Mouse (Mus musculus) cerebellum, adult 2 months (tissue): ENCODE measurements around the gene Erbb4. TPM values are rescaled to one million over a fixed set of nuclear protein-coding genes. Genes with fewer than 3 reads are reported as not detected.

Experiments
- DNase-seq, 2 experiments: peaks; one replicate each; pipeline ENCODE4 v3.0.0; 2021
- H3K27ac ChIP-seq: fragments of 200-500 bp; 2 replicates; pipeline ENCODE4 v1.5.1; 2012; ENCODE audit warnings: low read length, control low read depth, inconsistent platforms; ENCODE audit not compliant: insufficient read depth
- H3K27me3 ChIP-seq: fragments of 200-500 bp; 2 replicates; pipeline ENCODE4 v1.6.1; 2012; ENCODE audit warnings: inconsistent platforms, mild to moderate bottlenecking, low read length, moderate library complexity; ENCODE audit not compliant: control insufficient read depth, insufficient read depth
- H3K4me1 ChIP-seq: fragments of 200-500 bp; 2 replicates; pipeline ENCODE4 v1.6.1; 2011; ENCODE audit warnings: low read length; ENCODE audit not compliant: control insufficient read depth, insufficient read depth
- H3K4me3 ChIP-seq: fragments of 200-500 bp; replicated peaks from 2 replicates; pipeline ENCODE3; 2011; ENCODE audit warnings: mild to moderate bottlenecking, low read depth, low read length, control low read depth; ENCODE audit not compliant: insufficient read depth
- CTCF ChIP-seq: fragments of 200-500 bp; IDR thresholded peaks from 2 replicates; pipeline ENCODE4 v1.5.1; 2011; ENCODE audit warnings: low read depth, mild to moderate bottlenecking, control low read depth, low read length, moderate library complexity, borderline replicate concordance; ENCODE audit not compliant: insufficient read depth
- POLR2A ChIP-seq: fragments of 200-500 bp; IDR thresholded peaks from 2 replicates; pipeline ENCODE4 v1.6.1; 2011; ENCODE audit warnings: low read length, control low read depth, borderline replicate concordance; ENCODE audit not compliant: insufficient read depth
- WGBS: fragments of 180-500 bp; shearing (Covaris S2); methylation state at CpG from one replicate; pipeline ENCODE4 v1.1.7; 2018; 5-methylcytosine and 5-hydroxymethylcytosine counted together
- polyA plus RNA-seq: library from polyadenylated mRNA; depleted of rRNA; stranded (reverse); fragments of >200 nt; gene quantifications from 2 replicates; pipeline ENCODE4 v1.2.3, GENCODE M21; 2012

The Erbb4 gene
- polyA plus RNA-seq, 1 experiment: 7.6 TPM

DNA sequence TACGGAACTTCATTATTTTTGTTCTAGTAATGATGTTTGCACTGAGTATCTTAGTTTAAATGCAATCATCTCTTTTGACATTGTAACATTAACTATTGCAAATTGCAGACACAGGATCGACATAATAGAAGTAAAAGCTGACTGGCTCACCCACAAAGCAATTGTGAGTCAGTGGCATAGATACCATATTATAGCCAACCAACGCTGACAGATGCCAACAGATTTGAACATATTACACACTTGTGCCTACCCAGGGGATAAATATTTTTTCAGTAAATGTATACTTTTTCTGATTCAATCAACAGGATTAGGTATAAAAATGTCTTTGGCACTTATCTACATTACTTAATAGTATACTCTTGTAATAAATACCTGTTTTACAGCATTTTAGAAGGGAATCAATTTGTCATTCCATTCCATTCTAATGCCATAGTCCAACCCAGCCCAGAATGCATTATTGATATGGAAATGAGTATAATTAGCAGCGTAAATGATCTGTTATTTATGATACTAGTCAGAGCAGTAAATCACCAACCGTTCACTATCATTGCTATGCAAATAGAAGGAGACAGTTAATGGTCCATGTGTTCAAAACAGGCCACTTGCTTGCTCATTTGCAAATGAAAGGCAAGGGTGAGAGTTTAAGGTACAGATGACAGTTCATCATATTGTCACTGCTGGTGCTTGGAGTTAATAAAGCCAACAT lies 97.9 kb downstream of the Erbb4 start:
- Histone ChIP-seq H3K4me1 (no peaks in the 10 kb centered on the region), H3K27me3 (no peaks in the 10 kb centered on the region), H3K4me3 (no peak overlapping the region), H3K27ac (no peak overlapping the region)
- WGBS: 68% methylated on average over 5 of the region's 5 CpGs
- DNase-seq: no peak
- no peak for TF ChIP-seq CTCF
- no peak for TF ChIP-seq POLR2A

DNA sequence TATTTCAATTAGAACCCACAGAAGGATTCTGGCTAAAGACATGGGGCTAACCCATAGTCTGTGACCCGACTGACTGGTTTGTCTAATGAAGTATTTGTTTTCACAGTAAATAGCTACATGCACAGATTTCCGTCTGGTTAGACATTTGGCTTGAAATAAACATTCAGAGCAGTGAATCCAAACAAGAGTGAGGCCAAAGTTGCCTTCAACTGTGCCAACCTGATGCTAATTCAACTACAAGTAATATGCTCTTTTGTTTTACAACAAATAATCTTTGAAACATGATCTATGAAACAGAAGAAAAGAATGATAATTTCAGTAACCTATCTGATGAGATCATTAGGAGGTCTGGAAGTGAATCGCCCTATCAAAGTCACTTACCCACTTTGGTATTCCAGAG lies 106.5 kb downstream of the Erbb4 start:
- 48% methylated on average over 3 of the region's 3 CpGs for WGBS
- H3K27ac ChIP-seq: no peak overlapping the region

DNA sequence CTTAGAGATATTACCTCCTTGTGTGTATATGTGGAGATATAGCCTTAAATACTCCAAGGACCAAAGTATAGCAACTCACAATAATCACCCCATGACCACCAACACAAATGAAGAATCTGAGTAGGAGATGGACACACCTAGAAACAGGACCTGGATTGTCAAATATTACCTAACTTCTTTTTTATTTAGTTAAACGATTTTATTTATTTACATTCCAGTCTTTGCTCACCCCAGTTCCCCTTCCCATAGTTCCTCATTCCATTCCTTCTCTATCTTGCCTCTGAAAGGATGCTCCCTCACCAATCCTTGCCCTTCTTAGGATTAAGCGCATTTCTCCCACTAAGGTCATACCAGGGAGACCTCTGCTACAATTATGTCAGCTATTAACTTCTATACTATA lies 128.6 kb downstream of the Erbb4 start:
- 87% methylated on average over 2 of the region's 2 CpGs for WGBS
- TF ChIP-seq CTCF: no peak
- no peak for TF ChIP-seq POLR2A
- Histone ChIP-seq H3K4me1 (no peaks in the 10 kb centered on the region), H3K4me3 (no peak overlapping the region), H3K27me3 (no peaks in the 10 kb centered on the region), H3K27ac (no peak overlapping the region)
- DNase-seq: no peak

More for the DNA sequence above, 106.5 kb downstream of the Erbb4 start:
- no peak overlapping the region for H3K4me3 ChIP-seq
- no peak for DNase-seq
- TF ChIP-seq CTCF: no peak
- TF ChIP-seq POLR2A: no peak
- no peaks in the 10 kb centered on the region for H3K27me3 ChIP-seq
- H3K4me1 ChIP-seq: no peaks in the 10 kb centered on the region

DNA sequence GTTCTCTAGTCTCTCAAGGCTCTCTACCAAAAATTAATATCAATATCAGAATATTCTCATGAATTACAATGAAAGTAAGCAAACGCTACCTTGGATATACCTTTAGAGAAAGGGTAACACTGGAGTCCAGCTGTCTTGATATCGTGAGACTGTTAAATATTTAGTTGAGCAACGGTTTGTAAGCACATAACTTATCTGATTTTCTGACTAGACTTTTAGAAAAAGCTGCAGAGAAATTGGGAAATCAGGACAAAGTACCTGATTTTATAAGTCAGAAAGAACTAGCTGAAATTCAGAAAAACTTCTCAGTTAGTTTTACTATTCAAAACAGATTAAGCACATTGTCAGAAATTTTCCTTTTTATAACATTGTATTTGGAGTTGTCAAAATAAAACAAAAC lies 129.3 kb downstream of the Erbb4 start:
- Histone ChIP-seq H3K27ac (no peak overlapping the region), H3K27me3 (no peaks in the 10 kb centered on the region), H3K4me1 (peaks cover 3% of the 10 kb centered on the region; the same call in 1 of the 2 replicates), H3K4me3 (no peak overlapping the region)
- no peak for DNase-seq
- TF ChIP-seq POLR2A (no peak), CTCF (no peak)
- WGBS: 93% methylated on average over 3 of the region's 3 CpGs

DNA sequence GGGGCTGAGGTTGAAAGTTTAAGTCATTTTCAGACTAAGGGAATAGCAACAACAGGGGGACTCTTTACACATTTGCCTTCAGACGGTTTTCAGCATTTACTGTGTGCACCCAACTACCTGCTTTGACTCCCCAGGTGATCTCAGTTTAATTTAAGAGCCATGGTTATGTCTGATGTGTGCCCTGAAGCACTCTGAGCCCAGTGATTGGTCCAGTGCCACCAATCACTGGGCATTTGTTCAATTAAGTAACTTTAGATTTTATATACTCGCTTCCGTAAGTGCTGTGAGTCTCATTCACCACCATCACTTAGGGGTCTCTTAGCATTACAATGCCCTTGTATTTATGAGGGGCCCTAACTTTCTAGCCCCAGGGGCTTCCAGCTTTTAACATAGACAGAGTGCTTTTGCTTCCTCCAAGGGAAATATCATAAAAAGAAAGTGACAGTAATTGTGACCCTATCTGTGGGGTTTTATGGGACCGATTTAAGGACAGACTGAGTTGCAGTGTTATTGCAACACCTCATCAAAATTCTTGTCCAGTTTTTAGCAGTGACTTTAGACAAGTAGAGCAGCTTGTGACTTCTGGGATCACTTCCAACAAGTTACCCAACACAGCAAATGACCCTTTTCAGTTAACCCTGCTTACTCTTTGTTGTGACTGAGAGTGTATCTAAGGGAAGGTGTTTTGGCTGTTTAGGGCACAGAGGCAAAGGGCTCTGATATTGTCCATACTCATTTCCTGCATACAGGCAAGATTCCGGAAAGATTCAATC lies 134.3 kb downstream of the Erbb4 start:
- peak in 1 of 2 experiments; percentile 29 for DNase-seq
- H3K4me3 ChIP-seq: no peak overlapping the region
- H3K4me1 ChIP-seq: peaks cover 3% of the 10 kb centered on the region; the same call in 1 of the 2 replicates
- WGBS: 69% methylated on average over 5 of the region's 5 CpGs
- TF ChIP-seq CTCF: no peak
- no peak for TF ChIP-seq POLR2A
- H3K27ac ChIP-seq: no peak overlapping the region
- no peaks in the 10 kb centered on the region for H3K27me3 ChIP-seq

DNA sequence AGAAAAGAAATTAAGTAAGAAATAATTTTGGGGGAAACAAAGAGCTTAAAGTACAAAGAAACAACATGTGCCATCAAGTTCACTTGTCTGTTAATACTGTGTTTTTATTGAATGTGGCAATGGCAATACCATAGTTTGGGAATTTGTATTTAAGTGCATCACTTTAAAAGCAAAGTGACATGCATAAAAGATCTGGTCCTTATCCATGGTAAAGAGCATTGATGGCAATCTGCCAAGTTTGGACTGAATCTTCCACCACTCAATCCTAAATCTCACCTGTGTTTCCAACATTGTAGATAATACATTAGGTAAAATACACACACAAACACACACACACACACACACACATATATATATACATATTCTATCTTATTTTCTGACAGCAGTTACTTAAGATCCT lies 143.7 kb downstream of the Erbb4 start:
- no peak overlapping the region for H3K27ac ChIP-seq
- H3K4me1 ChIP-seq: no peaks in the 10 kb centered on the region
- no peak for TF ChIP-seq CTCF
- no peak for TF ChIP-seq POLR2A
- H3K4me3 ChIP-seq: no peak overlapping the region
- DNase-seq: no peak
- no peaks in the 10 kb centered on the region for H3K27me3 ChIP-seq

DNA sequence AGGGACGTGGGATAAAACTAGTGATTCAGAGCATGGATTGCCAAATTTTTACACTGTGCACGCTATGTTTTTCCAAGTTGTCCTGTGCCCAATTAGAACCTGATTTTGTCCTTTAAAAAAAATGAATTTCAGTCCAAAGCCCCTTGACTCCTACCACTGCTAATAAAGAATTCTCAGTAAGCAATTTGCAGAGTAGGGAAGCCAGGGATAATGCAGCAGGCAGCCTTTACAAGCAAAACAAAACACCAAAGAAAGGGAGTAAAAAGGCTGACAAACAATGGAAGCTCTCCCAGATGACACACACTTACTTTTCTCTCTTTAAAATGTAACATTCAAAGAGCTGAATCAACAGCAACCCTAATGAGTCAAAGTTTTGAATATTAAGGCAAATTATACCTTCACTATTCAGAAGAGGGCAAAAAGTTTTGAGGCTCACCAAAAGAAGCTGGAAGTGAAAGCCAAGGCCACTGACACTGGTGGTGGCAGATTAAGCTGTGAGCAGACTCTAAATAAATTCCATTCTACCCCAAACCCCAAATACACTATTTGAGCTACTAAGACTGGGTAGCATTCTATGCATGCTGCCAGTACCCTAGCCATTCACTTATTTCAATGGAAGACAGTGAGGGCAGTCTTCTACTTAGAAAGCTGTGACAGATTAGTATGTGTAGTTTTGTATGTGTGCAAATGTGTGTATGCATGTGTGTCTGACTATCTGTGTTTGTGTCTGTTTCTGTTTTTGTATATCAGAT lies 146.3 kb downstream of the Erbb4 start:
- TF ChIP-seq POLR2A (no peak), CTCF (no peak)
- Histone ChIP-seq H3K27me3 (no peaks in the 10 kb centered on the region), H3K4me3 (no peak overlapping the region), H3K27ac (no peak overlapping the region), H3K4me1 (no peaks in the 10 kb centered on the region)
- WGBS: 60% methylated on average over 2 of the region's 2 CpGs
- DNase-seq: no peak
